Mouse (Mus musculus) forebrain, embryonic 16.5 days (tissue): ENCODE measurements at regions not wholly inside any gene's neighbourhood (a gene's known extent, or its start where the extent isn't known, plus 50 kb on each side); places are given as distances from the start of the nearest gene placed in this dataset.

Experiments
- ATAC-seq: fragments of 200-750 bp; cut with Nextera tagmentation; 2 replicates; pipeline ENCODE4 v1.8.0; 2017; ENCODE audit warnings: mild to moderate bottlenecking, moderate library complexity
- H3K27ac ChIP-seq: fragments of 300-500 bp; sonication (generic); 2 replicates; pipeline ENCODE4 v1.5.1; 2014; ENCODE audit warnings: low read length, control low read depth
- H3K27me3 ChIP-seq: fragments of 300-500 bp; sonication (generic); replicated peaks from 2 replicates; pipeline ENCODE4 v1.6.1; 2014; ENCODE audit warnings: low read length; ENCODE audit not compliant: control insufficient read depth, insufficient read depth
- H3K36me3 ChIP-seq: fragments of 300-500 bp; sonication (generic); 2 replicates; pipeline ENCODE4 v1.6.1; 2014; ENCODE audit not compliant: control insufficient read depth, insufficient read depth
- H3K4me1 ChIP-seq: fragments of 300-500 bp; sonication (generic); replicated peaks from 2 replicates; pipeline ENCODE4 v1.6.1; 2014; ENCODE audit warnings: low read length; ENCODE audit not compliant: control insufficient read depth, insufficient read depth
- H3K4me2 ChIP-seq: fragments of 300-500 bp; sonication (generic); 2 replicates; pipeline ENCODE4 v1.6.1; 2014; ENCODE audit warnings: mild to moderate bottlenecking, low read length, control low read depth
- H3K4me3 ChIP-seq: fragments of 300-500 bp; sonication (generic); replicated peaks from 2 replicates; pipeline ENCODE4 v1.5.1; 2014; ENCODE audit warnings: mild to moderate bottlenecking, low read length, control low read depth
- H3K9ac ChIP-seq: fragments of 300-500 bp; sonication (generic); replicated peaks from 2 replicates; pipeline ENCODE4 v1.6.1; 2014; ENCODE audit warnings: low read depth, low read length, control low read depth
- H3K9me3 ChIP-seq: fragments of 300-500 bp; sonication (generic); 2 replicates; pipeline ENCODE4 v1.6.1; 2016; ENCODE audit warnings: low read length; ENCODE audit not compliant: control insufficient read depth
- WGBS: fragments of 180-500 bp; shearing (Covaris S2); extraction: QIAGEN DNeasy Blood & Tissue Kit; methylation state at CpG from one replicate; pipeline ENCODE4 v1.1.7; 2014; 5-methylcytosine and 5-hydroxymethylcytosine counted together

GRCm38 (mm10) chrX:82741478-82741877, 207.2 kb upstream of the Dmd start:
- Histone ChIP-seq H3K9ac (no peak overlapping the region), H3K4me2 (no peak overlapping the region), H3K4me3 (no peak overlapping the region), H3K36me3 (no peaks in the 10 kb centered on the region), H3K27me3 (no peaks in the 10 kb centered on the region), H3K9me3 (no peaks in the 10 kb centered on the region), H3K27ac (no peak overlapping the region), H3K4me1 (no peaks in the 10 kb centered on the region)
- ATAC-seq: no peak

- Histone ChIP-seq H3K27me3 (no peaks in the 10 kb centered on the region), H3K36me3 (no peaks in the 10 kb centered on the region), H3K4me3 (no peak overlapping the region), H3K4me1 (no peaks in the 10 kb centered on the region), H3K4me2 (no peak overlapping the region), H3K27ac (no peak overlapping the region), H3K9me3 (no peaks in the 10 kb centered on the region), H3K9ac (no peak overlapping the region)
- 10% methylated on average over 2 of the region's 2 CpGs for WGBS
- no peak for ATAC-seq
These were observed 184.5 kb upstream of the Dmd start for GRCm38 (mm10) chrX:82764204-82764603.

GRCm38 (mm10) chrX:82809171-82809570, 139.5 kb upstream of the Dmd start:
- Histone ChIP-seq H3K4me2 (no peak overlapping the region), H3K27me3 (no peaks in the 10 kb centered on the region), H3K9ac (no peak overlapping the region), H3K9me3 (no peaks in the 10 kb centered on the region), H3K27ac (no peak overlapping the region), H3K4me1 (no peaks in the 10 kb centered on the region), H3K36me3 (no peaks in the 10 kb centered on the region), H3K4me3 (no peak overlapping the region)
- ATAC-seq: no peak
- 6% methylated on average over 2 of the region's 2 CpGs for WGBS

- H3K4me3 ChIP-seq: peak overlapping the region; percentile 38
- no peaks in the 10 kb centered on the region for H3K4me1 ChIP-seq
- peak overlapping the region; percentile 45; the same call in 1 of the 2 replicates for H3K9ac ChIP-seq
- H3K27ac ChIP-seq: no peak overlapping the region
- WGBS: 20% methylated on average over 11 of the region's 11 CpGs
- H3K27me3 ChIP-seq: no peaks in the 10 kb centered on the region
- no peaks in the 10 kb centered on the region for H3K9me3 ChIP-seq
- ATAC-seq: no peak
- H3K36me3 ChIP-seq: no peaks in the 10 kb centered on the region
- peak overlapping the region; percentile 48 for H3K4me2 ChIP-seq
These were observed 134.1 kb upstream of the Dmd start for GRCm38 (mm10) chrX:82814618-82815017.

GRCm38 (mm10) chrX:82817045-82817444, 131.6 kb upstream of the Dmd start:
- 41% methylated on average over 4 of the region's 4 CpGs for WGBS
- no peaks in the 10 kb centered on the region for H3K9me3 ChIP-seq
- ATAC-seq: 0 out of 2 replicates have a peak, but pooled peaks have one; percentile 45
- no peak overlapping the region for H3K4me2 ChIP-seq
- H3K27me3 ChIP-seq: no peaks in the 10 kb centered on the region
- no peaks in the 10 kb centered on the region for H3K4me1 ChIP-seq
- H3K9ac ChIP-seq: no peak overlapping the region
- H3K4me3 ChIP-seq: no peak overlapping the region
- no peaks in the 10 kb centered on the region for H3K36me3 ChIP-seq
- H3K27ac ChIP-seq: no peak overlapping the region

GRCm38 (mm10) chrX:82823606-82824005, 125.1 kb upstream of the Dmd start:
- Histone ChIP-seq H3K4me1 (no peaks in the 10 kb centered on the region), H3K27me3 (no peaks in the 10 kb centered on the region), H3K9ac (no peak overlapping the region), H3K4me3 (no peak overlapping the region), H3K9me3 (no peaks in the 10 kb centered on the region), H3K4me2 (no peak overlapping the region), H3K27ac (no peak overlapping the region), H3K36me3 (no peaks in the 10 kb centered on the region)
- WGBS: 26% methylated on average over 5 of the region's 5 CpGs
- no peak for ATAC-seq

- no peaks in the 10 kb centered on the region for H3K27me3 ChIP-seq
- no peak overlapping the region for H3K9ac ChIP-seq
- no peaks in the 10 kb centered on the region for H3K9me3 ChIP-seq
- no peak overlapping the region for H3K27ac ChIP-seq
- no peaks in the 10 kb centered on the region for H3K4me1 ChIP-seq
- no peaks in the 10 kb centered on the region for H3K36me3 ChIP-seq
- ATAC-seq: no peak
- 53% methylated on average over 1 of the region's 1 CpGs for WGBS
- no peak overlapping the region for H3K4me3 ChIP-seq
- H3K4me2 ChIP-seq: no peak overlapping the region
These were observed 82.6 kb upstream of the Dmd start for GRCm38 (mm10) chrX:82866116-82866515.
